Mouse (Mus musculus) liver (tissue): ENCODE measurements around the gene Nbl1.

Experiments used
- DNase-seq: peaks from one replicate; pipeline ENCODE4 v3.0.0-alpha.2; 2020; ENCODE audit warnings: mixed read lengths

The Nbl1 gene

DNA sequence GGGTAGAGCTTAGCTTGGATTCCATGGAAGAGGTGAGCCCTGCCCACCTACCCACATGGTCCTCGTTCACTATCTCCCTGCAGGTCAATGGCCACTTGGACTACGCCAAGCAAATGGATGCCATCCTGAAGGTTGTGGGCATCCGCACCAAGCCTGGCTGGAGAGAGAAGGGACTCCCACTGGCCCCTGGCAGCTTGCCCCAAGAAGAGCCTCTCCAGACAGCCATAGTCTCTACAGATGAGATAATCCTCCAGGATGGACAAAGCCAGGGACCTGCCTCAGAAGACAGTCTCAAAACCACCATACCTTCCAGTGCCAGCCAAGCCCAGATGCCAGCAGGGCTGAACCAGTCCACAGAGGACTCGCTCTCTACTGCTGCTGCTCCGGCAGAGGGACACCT, 34.8 kb downstream of the Nbl1 start:
- DNase-seq, result no peak

DNA sequence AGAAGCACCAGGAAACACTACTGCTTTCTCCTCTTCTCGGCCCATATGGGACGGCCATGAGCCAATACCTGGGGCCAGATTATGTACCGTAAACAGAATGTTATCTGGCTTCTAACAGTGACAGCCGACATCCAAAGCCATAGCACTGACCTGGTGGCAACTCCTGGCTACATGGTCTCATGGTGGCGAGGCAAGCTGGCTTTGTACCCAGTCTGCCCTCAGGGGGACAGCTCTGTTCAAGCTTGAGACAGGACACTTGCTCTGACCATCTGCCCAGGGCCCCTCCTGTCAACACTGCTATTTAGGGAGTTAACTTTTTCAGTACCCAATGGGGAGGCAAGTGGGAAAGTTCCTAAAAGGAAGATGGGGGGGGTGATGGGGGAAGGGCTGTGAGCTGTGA, 35.5 kb downstream of the Nbl1 start:
- DNase-seq, result no peak

DNA sequence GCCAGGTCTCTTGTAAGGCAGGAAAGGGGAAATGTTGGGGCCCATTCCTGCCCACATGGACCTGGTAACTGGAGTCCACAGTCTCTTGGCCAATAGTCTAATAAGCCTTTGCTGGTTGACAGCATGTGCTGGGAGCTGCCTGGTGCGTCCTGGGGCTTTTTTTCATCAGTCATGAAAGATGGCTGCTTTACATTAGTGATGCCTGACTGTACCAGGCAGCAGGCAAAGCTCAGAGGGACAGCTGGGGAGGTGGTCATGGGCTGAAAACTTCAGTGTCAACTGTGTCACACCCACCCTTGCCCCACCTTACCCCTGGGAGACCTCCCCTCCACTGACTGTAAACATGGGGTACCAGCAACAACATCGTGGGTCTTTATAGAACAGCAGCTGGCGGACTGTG, 37.0 kb downstream of the Nbl1 start:
- DNase-seq, result no peak

DNA sequence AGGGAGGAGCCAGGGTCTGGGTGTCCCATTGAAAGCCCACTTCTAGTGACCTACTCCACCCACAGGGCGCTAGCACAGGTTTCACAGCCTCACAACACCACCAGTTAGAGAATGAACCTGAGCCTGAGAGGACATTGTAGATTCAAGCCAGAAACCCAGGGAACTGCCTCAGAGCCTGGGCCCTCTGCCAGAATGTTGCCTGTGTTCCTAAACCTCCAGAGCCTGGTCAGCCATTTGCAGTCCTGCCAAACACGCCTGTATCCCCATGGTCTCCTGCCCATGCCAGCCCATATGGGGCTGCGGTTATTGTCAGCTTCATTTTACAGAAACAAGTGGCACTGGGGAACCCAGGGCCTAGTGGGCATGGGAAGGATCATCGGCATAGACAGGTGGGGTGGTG, 37.5 kb downstream of the Nbl1 start:
- no peak for DNase-seq

DNA sequence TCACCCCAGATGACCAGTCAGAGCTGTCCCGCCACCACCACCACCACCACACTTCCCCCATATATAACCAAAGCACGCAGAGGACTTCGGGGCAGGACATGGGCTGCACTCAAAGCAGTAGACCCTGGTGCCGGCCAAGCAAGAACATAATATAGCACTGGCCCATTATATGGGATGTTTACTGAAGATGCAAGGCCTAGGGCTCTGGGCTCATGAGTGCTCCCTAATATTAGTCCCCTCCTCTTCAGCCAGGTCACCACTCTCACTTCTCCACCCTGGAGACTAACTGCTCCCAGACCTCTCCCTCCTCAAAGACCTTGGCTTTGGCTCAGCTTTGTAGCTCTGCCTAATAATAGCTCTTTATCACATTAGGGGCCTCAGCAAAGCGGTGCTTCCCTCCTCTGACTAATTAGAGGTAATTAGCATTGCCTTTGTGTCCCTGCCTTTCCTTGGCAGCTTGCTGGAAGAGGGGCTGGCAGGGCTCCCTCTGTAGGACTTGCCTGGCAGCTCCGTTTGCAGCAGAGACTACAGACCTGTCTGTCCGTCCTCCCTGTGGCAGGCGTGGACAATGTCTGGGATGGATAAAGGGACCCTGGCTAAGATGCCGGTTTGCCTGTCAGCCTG, 38.4 kb downstream of the Nbl1 start:
- DNase-seq, result no peak

DNA sequence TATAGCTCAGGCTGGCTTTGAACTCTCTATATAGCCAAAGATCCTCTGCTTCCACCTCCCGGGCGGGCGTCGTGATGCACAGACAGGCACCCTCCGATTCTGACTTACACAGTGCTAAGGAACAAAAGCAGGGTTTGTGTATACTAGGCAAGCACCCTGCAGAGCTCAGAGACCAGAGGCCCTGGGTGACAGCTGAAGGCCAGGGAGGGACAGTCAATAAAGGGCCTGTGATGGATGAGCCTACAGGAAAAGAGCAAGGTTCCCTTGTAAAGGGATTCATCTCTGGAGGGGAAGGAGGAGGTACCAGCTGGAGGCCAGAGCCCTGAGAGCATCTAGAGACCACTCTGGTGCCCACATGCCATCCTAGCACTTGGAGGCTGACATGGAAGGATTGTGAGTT, 39.4 kb downstream of the Nbl1 start:
- DNase-seq, result no peak

DNA sequence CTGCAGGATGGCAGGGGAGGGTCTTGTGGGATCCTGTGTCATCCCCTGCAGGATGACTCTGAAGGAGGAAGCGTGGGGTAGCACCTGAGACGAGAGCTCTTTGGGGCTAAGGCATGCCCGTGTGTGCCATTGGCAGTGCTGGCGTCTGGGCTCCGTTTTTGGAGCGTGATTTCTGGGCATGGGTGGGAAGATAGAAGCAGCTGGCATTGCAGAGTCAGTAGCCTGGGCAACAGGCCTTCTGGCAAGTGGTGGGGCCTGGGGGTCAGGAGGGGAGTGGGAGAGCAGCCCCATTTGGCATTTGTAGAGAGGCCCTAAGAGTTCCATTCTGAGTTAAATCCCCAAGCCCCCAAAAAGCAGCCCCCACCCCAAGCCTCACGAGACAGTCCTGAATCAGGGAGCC, 40.0 kb downstream of the Nbl1 start:
- DNase-seq, result no peak

DNA sequence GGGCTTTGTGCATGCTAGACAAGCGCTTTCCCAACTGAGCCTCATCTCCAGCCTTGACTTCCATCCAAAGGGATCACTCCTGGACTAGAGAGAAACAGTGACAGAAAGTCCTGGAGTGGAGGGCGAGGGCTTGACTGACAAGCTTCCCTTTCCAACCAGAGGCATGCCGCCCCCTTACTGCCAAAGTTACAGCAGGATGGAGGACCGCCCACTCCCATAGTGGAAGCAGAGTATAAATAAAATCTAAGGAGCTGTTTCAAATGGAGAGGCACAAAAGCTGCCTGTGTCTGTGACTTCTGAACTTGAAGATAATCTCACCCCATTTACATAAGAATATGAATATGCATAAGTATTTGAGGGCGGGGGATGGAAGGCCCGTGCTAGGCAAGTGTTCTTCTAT, 44.3 kb downstream of the Nbl1 start:
- no peak for DNase-seq

DNA sequence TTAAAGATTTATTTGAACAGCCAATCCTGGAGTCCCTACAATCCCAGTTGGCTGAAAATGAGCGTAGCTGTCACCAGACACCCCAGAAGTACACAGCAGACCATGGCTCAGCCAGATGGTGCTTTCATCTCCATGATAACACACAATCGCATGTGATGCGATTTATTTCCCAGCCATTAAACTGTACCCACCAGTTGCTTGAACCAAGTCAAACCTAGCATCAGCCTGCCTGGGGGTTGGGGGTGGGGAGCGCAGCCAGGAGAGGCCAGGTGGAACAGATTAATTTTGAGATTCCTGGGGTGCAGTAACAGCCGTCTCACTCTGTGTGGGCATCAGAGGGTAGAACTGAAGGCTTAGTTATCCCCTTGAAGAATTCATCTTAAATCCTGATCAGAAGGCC, 46.4 kb downstream of the Nbl1 start:
- no peak for DNase-seq

DNA sequence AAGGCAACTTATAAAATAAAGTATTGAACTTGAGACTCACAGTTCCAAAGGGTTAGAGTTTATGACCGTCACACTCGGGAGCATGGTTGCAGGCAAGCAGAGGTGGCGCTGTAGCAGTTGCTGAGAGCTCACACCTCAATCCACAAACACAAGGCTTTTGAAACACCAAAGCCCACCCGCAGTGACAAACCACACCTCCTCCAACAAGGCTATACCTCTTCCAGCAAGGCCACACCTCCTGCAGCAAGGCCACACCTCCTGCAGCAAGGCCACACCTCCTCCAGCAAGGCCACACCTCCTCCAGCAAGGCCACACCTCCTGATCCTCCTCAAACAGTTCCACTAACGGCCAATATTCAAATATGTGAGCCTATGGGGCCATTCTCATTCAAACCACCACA, 48.2 kb downstream of the Nbl1 start:
- DNase-seq, result no peak

DNA sequence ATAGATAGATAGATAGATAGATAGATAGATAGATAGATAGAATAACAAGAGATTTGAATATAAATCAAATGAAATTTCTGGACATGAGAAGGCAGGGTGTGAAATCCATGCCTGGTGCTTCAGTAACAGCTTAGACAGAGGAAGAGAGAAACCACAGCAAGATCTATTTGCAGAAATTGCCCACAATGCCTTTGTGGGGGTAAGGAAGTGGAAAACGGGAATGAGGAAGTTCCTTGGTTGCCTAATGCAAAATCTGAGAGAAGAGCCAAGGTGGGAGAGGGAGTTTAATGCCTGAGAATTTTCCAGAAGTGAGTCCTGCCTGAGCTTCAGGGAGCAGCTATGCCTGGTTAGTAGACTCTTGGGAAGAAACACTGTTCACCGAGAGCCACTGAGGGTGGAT, 49.2 kb downstream of the Nbl1 start:
- DNase-seq, result no peak

DNA sequence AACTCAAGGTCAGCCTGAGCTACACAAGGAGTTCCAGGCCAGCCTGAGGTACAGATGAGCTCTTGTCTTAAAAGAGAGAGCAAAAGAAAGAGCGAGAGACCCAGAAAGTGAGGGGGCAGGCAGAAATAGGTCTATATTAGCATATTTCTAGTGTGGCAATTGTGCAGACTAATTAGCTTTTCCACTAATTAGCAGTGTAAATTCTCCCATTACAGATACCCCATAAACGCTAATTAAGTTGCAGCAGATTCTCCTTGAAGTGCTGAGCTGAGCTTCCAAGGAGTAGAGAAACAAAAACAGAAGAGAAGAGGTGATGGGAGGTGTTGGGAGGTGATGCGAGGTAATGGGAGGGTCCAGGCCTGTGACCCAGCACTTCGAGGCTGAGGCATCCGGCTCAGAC, 50.2 kb downstream of the Nbl1 start:
- DNase-seq, result no peak

DNA sequence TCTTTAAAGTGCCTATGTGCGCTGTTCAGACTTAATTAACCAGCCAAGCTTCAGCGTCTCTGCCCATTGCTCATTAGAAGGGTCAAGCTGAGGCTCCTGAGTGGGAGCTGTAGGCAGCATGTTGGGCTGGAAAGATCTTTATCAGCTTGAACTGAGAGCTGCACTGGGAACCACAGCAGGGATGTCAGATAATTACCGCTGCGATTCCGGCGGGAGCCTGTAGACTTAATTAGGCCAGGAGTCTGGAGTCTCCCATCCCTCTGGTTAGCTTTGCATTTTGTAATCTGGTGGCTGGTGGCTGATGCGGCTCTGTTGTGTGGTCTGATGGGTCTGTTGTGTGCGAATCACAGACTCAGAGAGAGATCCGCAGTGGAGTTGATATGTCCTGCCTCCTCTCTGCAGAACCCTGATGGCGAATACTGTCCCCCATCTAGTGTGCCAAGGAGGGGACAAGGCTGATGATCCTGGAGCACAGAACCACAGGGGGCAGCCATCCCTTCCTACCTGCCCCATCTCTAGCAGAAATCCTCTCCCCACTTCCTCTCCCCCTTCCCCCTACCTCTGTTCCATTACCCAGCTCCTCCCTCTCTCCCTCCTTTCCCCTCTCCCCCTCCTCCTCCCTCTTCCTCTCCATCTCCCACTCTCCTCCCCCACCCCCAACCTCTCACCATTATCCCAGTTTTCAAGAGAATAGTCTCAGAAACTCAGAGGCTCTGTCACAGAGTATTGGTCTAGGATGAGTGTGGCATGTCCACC, 52.5 kb downstream of the Nbl1 start:
- DNase-seq, result no peak

DNA sequence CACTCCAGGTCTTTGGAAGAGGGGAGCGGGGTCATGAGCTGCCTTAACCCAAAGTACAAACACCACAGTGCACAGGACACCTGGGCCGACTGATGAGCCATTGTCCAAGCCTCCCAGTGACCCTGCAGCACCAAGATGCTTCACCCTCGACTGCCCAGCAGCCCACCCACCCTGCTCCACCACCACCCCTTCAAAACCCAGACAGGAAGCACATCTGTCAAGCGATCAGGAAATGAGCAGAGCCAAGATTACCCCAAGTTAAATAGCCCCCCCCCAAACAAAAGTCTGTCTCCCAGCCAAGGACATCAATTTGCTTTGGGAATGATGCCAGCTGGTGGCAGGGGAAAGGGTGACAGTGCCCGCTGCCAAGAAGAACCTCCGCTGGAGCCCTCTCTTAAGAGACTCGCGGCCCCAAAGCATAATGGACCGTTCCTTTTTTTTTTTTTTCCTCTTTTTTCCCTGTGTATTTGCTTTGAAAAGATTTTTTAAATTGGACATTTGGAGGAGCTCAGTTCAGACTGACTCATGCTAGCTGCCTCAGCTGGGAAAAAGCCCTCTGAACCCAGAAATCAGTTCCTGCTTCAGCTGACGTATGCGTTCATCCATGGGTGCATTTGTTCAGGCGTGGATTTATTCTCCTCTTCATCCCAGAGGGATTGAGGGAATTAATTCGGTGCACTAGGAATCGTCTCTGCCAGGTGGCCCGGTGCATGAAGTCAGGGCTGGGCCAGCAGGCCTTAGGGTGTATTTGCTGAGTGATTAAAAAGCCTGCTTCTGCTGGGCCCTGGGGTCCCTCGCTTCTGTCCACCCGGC, 54.8 kb downstream of the Nbl1 start:
- no peak for DNase-seq

DNA sequence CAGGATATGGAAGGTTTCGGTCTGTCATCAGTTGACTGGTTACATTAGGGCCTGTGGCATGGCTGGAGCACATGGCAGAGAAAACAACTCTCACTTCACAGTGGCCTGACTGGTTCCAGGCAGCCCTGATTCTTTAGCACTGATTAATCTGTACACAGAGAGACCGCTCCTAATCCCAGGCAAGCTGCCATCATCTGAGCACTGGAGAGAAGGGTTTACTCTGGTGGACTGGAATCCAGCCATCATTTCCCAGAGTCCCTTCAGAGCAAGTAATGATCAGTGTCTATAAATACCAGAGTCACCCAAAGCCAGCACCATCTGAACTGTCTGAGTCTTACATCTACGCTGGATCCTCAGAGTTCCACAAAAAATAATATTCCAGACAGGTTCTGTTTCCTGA, 57.0 kb downstream of the Nbl1 start:
- no peak for DNase-seq

DNA sequence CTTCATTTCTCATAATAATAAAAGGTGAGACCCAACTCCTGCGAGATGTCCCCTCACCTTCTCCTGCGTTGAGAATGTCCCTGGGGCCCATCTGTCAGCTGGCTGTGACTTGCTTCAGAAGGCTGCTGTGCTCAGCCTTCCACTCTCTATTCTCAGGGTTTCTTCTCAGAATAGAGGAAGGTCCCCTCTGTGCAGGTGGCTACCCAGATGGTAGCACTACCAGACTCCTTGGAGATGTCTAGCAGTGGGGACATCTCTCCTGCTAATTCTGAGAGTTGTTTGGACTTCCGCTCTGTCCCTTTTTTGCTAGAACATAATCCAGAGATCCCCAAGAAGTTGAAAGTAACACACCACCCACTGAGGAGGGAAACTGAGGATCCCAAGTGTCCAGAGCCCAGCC, 57.9 kb downstream of the Nbl1 start:
- no peak for DNase-seq

DNA sequence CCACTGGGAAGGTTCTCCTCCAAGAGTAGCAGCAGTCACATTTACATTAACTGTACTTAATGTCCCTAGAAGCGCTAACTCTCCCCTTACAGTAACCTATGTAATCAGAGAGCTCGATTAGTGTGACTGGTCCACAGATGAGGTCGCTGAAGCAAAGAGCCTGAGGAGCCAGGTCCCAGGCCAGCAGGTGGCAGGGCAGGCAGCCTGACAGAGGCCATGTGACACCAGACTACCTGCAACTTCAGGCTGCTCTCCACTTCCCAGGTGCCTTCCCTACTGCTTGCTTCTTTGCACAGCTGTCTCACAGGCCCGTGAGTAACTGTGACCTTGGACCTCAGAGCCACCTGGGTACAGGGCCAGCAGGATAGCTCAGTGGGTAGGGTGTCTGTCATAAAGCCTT, 58.3 kb downstream of the Nbl1 start:
- DNase-seq, result no peak

DNA sequence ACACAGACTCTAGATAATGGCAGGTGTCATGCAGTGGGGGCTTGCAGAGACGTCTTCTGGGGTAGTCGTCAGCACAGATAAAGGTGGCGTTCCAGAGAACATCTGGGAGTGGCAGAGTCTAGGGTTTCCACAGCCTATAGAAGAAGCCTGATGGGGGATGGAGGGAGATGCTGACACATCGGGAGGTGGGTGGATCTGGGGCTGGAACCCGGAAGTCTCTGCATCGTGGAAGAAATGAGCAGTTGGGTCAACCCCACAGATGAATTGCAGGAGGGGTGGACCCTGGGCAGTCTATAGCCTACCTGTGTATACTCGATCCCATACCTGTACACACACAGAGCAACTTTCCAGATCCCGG, 58.8 kb downstream of the Nbl1 start:
- no peak for DNase-seq

DNA sequence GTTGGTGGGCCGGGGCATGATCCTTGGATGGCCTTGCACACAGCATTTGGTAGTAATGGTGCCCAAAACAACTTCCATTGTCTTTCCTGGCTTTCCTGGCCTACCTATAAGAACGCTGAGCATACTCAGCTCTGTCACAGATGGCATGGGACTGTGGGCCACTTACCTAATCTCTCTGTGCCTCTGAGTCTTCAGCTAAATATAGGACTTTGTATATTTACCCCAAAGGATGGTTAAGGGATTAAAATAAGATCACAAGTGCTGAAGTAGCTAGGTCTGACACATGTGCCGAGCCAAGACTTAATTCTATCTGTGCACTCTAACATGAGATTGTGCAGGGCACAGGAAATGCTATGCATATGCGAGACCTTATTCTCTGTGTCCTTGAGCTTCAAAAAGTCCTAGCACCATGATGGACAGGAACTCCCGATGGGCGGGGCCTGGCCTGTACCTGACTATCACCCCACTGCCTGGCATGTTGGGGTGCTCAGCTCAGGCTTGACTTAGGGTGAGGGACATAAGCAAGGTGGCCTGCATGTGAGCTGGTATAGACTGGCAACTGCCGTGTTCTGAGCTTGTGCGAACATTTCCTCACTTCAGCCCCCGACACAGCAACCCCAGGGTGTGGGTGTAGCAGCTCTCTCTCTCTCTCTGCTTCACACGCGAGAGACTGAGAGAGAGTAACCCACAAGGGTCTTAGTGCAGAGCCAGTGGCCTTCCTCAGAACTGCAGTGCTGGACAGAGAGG, 59.4 kb downstream of the Nbl1 start:
- DNase-seq, result no peak

DNA sequence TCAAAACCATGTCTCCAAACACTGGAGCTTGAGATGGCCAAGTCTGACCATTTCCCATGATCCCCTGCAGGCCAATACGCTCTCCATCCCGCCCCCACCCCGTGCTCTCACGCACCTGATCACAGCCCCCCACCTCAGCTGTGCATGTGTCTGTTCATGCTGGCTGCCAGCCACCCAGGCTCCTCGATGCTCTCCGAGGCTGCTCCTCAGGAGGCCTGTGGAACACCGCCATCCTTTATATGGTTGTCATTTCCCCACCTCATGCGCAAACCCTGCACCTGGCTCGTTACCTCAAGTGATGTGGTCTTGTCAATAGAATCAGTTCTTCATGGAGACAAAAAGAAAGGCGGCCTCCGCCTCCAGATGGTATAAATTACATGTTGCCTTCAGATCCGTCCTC, 60.3 kb downstream of the Nbl1 start:
- no peak for DNase-seq
